Mouse (Mus musculus) liver, adult 2 months (tissue): ENCODE data around the gene Znhit1. TPM values are rescaled to one million over a fixed set of nuclear protein-coding genes. Genes with fewer than 3 reads are reported as not detected.

Experiments used
- DNase-seq: peaks from one replicate; pipeline ENCODE4 v3.0.0-alpha.2; 2011; ENCODE audit warnings: low read depth, low spot score; ENCODE audit errors: extremely low read depth
- H3K27ac ChIP-seq: fragments of 200-500 bp; replicated peaks from 2 replicates; pipeline ENCODE4 v1.5.1; 2012; ENCODE audit warnings: low read depth, mild to moderate bottlenecking, control low read depth, inconsistent platforms, low read length; ENCODE audit not compliant: insufficient read depth
- H3K27me3 ChIP-seq: fragments of 200-500 bp; 2 replicates; pipeline ENCODE4 v1.6.1; 2012; ENCODE audit warnings: mild to moderate bottlenecking, moderate library complexity, low read length, inconsistent platforms; ENCODE audit not compliant: control insufficient read depth, insufficient read depth
- H3K36me3 ChIP-seq: fragments of 200-500 bp; 2 replicates; pipeline ENCODE4 v1.6.1; 2012; ENCODE audit warnings: low read length, inconsistent platforms; ENCODE audit not compliant: control insufficient read depth, insufficient read depth
- H3K4me1 ChIP-seq: fragments of 200-500 bp; 2 replicates; pipeline ENCODE4 v1.6.1; 2011; ENCODE audit warnings: low read length; ENCODE audit not compliant: control insufficient read depth, insufficient read depth
- H3K4me3 ChIP-seq: fragments of 200-500 bp; 2 replicates; pipeline ENCODE4 v1.5.1; 2011; ENCODE audit warnings: low read depth, mild to moderate bottlenecking, control low read depth, low read length, moderate library complexity; ENCODE audit not compliant: insufficient read depth
- H3K79me2 ChIP-seq: fragments of 200-500 bp; 2 replicates; pipeline ENCODE4 v1.6.1; 2012; ENCODE audit warnings: inconsistent platforms, mild to moderate bottlenecking, low read length, moderate library complexity; ENCODE audit not compliant: control insufficient read depth, insufficient read depth
- H3K9ac ChIP-seq: fragments of 200-500 bp; 2 replicates; pipeline ENCODE4 v1.6.1; 2012; ENCODE audit warnings: low read depth, mild to moderate bottlenecking, control low read depth, inconsistent platforms, low read length
- CTCF ChIP-seq: fragments of 200-500 bp; IDR thresholded peaks from 2 replicates; pipeline ENCODE4 v1.5.1; 2011; ENCODE audit warnings: low read depth, low read length, control low read depth
- POLR2A ChIP-seq: fragments of 200-500 bp; IDR thresholded peaks from 2 replicates; pipeline ENCODE4 v1.6.1; 2011; ENCODE audit warnings: low read length, control low read depth; ENCODE audit not compliant: insufficient read depth; ENCODE audit errors: extremely low read depth
- WGBS: fragments of 180-500 bp; shearing (Covaris S2); methylation state at CpG from one replicate; pipeline ENCODE4 v1.1.7; 2018; 5-methylcytosine and 5-hydroxymethylcytosine counted together
- polyA plus RNA-seq: library from polyadenylated mRNA; depleted of rRNA; stranded (reverse); fragments of >200 nt; gene quantifications from 2 replicates; pipeline ENCODE4 v1.2.3, GENCODE M21; 2012
- total RNA-seq: library from RNA; depleted of rRNA; stranded (reverse); fragments of >200 nt; gene quantifications from 2 replicates; pipeline ENCODE4 v1.2.3, GENCODE M21; 2014

Gene Znhit1
- total and polyA plus RNA-seq, 2 experiments, result 44.5 to 109 TPM

DNA sequence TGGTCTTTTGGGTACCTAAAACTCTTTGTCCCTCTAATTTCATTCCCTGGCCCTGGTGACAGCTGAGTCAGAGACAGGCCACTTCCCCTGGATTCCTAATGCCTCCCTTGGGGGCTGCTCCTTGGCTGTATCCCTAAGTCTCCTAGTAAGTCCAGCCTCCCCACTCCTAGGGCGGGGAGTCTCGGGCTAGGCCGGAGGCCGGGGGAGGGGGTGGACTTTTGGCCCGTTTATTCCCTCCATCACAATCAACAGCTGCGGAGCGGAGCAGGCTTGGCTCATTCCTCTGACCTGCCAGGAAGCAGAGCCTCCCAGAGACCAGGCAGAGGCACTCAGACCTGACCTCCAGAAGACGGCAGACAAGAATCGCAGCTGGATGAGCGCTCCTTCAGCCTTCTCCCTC, 20.2 kb downstream of the Znhit1 start:
- no peak overlapping the region for H3K27ac ChIP-seq
- no peak overlapping the region for H3K4me3 ChIP-seq
- WGBS, result 54% methylated on average over 10 of the region's 10 CpGs
- H3K36me3 ChIP-seq, result peaks cover 2% of the 10 kb centered on the region; the same call in 1 of the 2 replicates
- peaks cover 8% of the 10 kb centered on the region; the same call in 1 of the 2 replicates for H3K4me1 ChIP-seq
- TF ChIP-seq CTCF, result no peak
- TF ChIP-seq POLR2A, result no peak
- H3K9ac ChIP-seq, result no peak overlapping the region
- no peak for DNase-seq
- H3K27me3 ChIP-seq, result no peaks in the 10 kb centered on the region
- H3K79me2 ChIP-seq, result no peaks in the 10 kb centered on the region

DNA sequence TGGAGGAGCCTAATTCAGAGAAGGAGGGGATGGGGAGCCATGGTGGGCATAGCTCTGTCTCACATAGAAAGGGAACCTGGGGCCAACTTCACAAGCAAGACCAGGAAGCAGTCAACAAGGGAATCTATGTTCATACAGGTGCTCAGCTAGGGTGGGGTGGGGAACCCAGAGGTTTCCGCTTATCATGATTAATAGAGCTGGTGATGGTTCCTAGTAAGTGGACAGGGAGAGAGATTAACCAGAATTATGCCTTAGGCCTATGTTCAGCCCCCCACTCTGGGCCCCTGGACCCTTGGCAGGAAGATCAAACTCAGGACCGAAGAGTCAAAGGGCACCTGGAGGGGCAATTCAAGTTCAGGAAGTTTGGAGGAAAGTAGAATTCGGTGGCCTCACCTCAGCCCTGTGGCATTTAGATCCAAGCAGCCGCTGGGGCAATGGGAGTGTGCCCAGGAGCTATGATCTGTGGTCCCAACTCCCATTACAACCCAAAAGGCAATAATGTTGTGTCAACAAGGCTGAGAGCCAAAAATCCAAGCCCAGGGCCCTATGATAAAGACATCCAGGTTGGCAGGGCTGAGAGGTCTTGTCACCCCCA, 20.9 kb downstream of the Znhit1 start:
- no peak for DNase-seq
- Histone ChIP-seq H3K27ac (peak overlapping the region; percentile 18), H3K79me2 (no peaks in the 10 kb centered on the region), H3K4me3 (no peak overlapping the region), H3K27me3 (no peaks in the 10 kb centered on the region), H3K9ac (no peak overlapping the region), H3K4me1 (peaks cover 8% of the 10 kb centered on the region; the same call in 1 of the 2 replicates), H3K36me3 (peaks cover 2% of the 10 kb centered on the region; the same call in 1 of the 2 replicates)
- TF ChIP-seq CTCF (no peak), POLR2A (no peak)
- WGBS, result 80% methylated on average over 4 of the region's 4 CpGs

DNA sequence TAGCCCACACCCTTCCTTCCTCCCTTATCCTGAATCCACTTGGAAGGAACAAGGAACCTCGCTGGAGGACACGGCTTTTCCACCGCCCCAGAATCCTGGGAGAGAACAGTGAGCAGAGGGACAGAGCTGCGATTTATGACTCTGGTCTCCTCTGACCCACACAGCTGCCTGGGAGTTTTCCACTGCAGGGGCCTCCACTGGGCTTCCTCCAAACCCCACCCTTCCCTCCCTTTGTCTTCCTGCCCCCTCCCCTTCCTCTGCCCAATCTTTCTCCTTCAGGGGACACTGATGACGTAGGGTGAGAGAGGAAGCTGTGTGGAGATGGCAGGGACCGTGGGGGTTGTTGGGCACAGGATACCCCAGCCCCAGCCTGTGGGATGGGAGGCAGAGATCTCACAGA, 21.5 kb downstream of the Znhit1 start, which contains the start of gene Cldn15:
Gene Cldn15, plus strand, starts transcription at position 286 of the 400 bp plus-strand sequence.
- no peak within 1 kb of the TSS for H3K9ac ChIP-seq
- peaks cover 8% of the 10 kb centered on the region; the same call in 1 of the 2 replicates for H3K4me1 ChIP-seq
- no peak within 1 kb of the TSS for H3K4me3 ChIP-seq
- H3K79me2 ChIP-seq, result no peaks in the 10 kb centered on the region
- H3K36me3 ChIP-seq, result peaks cover 2% of the 10 kb centered on the region; the same call in 1 of the 2 replicates
- H3K27me3 ChIP-seq, result no peaks in the 10 kb centered on the region
- H3K27ac ChIP-seq, result peak within 1 kb of the TSS; percentile 45
- TF ChIP-seq POLR2A (no peak), CTCF (no peak)
- DNase-seq, result no peak
- 70% methylated on average over 6 of the region's 6 CpGs for WGBS

DNA sequence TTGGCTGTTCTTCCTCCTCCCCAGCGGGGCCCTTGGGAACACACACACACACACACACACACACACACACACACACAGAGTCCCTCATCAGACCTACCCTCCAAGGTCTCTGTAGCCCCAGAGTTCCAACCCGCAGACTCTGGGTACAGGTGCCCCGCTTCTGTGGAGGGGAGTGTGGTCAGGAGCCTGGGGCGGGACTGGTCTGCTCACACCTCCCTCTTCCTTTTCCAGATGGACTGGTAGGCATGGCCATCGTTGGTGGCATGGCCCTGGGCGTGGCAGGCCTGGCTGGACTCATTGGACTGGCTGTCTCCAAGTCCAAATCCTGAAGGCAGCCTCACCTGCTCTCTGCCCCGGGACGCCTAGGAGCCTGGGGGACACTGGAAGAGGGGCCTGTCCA, 22.1 kb downstream of the Znhit1 start:
- WGBS, result 77% methylated on average over 8 of the region's 8 CpGs
- no peaks in the 10 kb centered on the region for H3K27me3 ChIP-seq
- no peak overlapping the region for H3K4me3 ChIP-seq
- no peak overlapping the region for H3K9ac ChIP-seq
- H3K27ac ChIP-seq, result peak overlapping the region; percentile 45
- peaks cover 2% of the 10 kb centered on the region; the same call in 1 of the 2 replicates for H3K36me3 ChIP-seq
- peaks cover 8% of the 10 kb centered on the region; the same call in 1 of the 2 replicates for H3K4me1 ChIP-seq
- DNase-seq, result peak; percentile 20
- 0 out of 2 replicates have a peak, but pooled peaks cover 1% of the 10 kb centered on the region for H3K79me2 ChIP-seq
- TF ChIP-seq CTCF (no peak), POLR2A (no peak)

DNA sequence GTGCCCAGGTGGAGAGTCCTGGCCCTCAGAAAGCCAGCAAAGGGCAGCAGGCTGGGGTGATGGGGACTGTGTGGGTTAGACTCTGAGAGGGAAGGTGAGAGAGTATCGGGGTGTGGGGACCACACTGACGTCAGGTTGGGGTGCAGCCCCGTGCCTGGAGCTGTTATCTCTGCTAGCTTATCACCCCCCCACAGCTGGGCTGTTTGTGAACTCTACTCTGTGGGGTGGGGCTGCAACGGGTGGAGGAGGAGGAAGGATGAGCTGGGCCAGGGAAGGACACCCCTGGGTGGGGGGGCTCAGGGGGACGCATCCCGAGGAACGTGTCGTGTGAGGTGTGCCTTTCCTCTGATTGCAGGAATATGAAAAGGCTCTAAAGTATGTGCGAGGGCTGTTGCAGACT, 22.6 kb downstream of the Znhit1 start:
- TF ChIP-seq CTCF, result no peak
- TF ChIP-seq POLR2A, result no peak
- H3K9ac ChIP-seq, result no peak overlapping the region
- H3K27ac ChIP-seq, result no peak overlapping the region
- DNase-seq, result no peak
- no peaks in the 10 kb centered on the region for H3K27me3 ChIP-seq
- peaks cover 8% of the 10 kb centered on the region; the same call in 1 of the 2 replicates for H3K4me1 ChIP-seq
- 0 out of 2 replicates have a peak, but pooled peaks cover 4% of the 10 kb centered on the region for H3K79me2 ChIP-seq
- 69% methylated on average over 9 of the region's 9 CpGs for WGBS
- peaks cover 2% of the 10 kb centered on the region; the same call in 1 of the 2 replicates for H3K36me3 ChIP-seq
- no peak overlapping the region for H3K4me3 ChIP-seq

DNA sequence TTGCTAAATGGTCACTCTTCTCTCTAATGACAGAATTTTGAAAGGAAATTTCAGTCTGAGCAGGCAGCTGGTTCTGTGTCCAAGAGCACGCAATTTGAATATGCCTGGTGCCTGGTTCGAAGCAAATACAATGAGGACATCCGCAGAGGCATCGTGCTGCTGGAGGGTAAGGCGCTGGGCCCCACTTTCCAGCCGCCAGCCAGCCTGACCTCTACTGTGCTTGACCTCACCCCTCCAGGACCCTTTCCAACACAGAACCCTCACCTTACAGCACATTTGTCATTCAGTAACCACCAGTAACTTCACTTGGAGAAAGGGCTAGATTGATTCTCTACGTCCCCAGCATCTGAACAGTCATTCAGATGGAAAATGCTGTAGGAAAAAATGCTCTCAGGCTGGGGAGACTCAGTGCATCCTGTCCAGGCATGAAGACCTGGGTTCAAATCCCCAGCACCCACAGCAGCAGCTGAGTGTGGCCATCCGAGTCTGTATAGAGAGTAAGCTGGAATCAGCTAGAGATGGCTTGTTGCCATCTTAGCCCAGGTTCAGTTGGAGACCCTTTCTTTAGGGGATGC, 24.8 kb downstream of the Znhit1 start:
- DNase-seq, result no peak
- peaks cover 19% of the 10 kb centered on the region for H3K4me1 ChIP-seq
- no peaks in the 10 kb centered on the region for H3K27me3 ChIP-seq
- WGBS, result 62% methylated on average over 8 of the region's 8 CpGs
- 0 out of 2 replicates have a peak, but pooled peaks cover 4% of the 10 kb centered on the region for H3K79me2 ChIP-seq
- H3K4me3 ChIP-seq, result no peak overlapping the region
- no peak overlapping the region for H3K9ac ChIP-seq
- no peak for TF ChIP-seq POLR2A
- TF ChIP-seq CTCF, result no peak
- peak overlapping the region; percentile 32 for H3K27ac ChIP-seq
- H3K36me3 ChIP-seq, result peaks cover 2% of the 10 kb centered on the region; the same call in 1 of the 2 replicates
